ENCODE assay signal across 12 mouse cellular contexts in genomic region chr8:87922446-87922845, GRCm38 (mm10). TPM values are rescaled to one million over a fixed set of nuclear protein-coding genes. Genes with fewer than 3 reads are reported as not detected.
DNase-seq lines count a peak whose midpoint lies in the region.
"Had no signal": no experiment of that assay in that cellular context is flagged by ENCODE, and none has a peak within 500 bp of the region (broad histone marks: within the 10 kb centered on the region; RNA-seq: fewer than 3 reads in every experiment).

No protein-coding gene starts in this region.

- DNase-seq in cerebellum, postnatal 14 days, result peak; percentile 34 to 45
- no peak for DNase-seq in cerebellum, adult 18-20 months
- peak; percentile 49 to 56 for DNase-seq in kidney, postnatal 36 days
- DNase-seq in kidney, postnatal 4 days, result no peak
- peak; percentile 11 for DNase-seq in NIH3T3 (ENCODE audit: low read depth)
- peak; percentile 80 for DNase-seq in fat pad, adult 2 months (ENCODE audit: extremely low read depth, low read depth, low spot score)
- no peak for DNase-seq in gastrocnemius, adult 18-20 months (ENCODE audit: low spot score)
- DNase-seq: cerebellum, postnatal 25 days; forebrain, postnatal 0 days; heart, adult 2 months; layer of hippocampus, postnatal 36 days; thymus, postnatal 4 days had no signal

RNA-seq across cellular contexts. Expression of gene Zfp423, which starts 36.9 kb away (rescaled TPM):
- total RNA-seq in gastrocnemius, adult 18-20 months (2021), result 10 to 100 TPM; 15.0 to 19.1 TPM

Comparison
In these comparisons a context has a peak if more than half of its experiments do, and no peak if none do; other contexts are left out.
1. DNase-seq: peak in cerebellum, postnatal 14 days (2 of 2), kidney, postnatal 36 days (2 of 2), NIH3T3 (single experiment) and fat pad, adult 2 months (single experiment); none in cerebellum, adult 18-20 months (0 of 2), kidney, postnatal 4 days (0 of 2) and gastrocnemius, adult 18-20 months (single experiment).